Mouse (Mus musculus) lung, embryonic 16.5 days (tissue): ENCODE results near the gene H2-DMa. TPM values are rescaled to one million over a fixed set of nuclear protein-coding genes. Genes with fewer than 3 reads are reported as not detected.
"Not testable (repeated sequence)": the region's sequence is repeated elsewhere in the genome, so short reads cannot be mapped to it uniquely, and the experiment has no call there.

Experiments used
- ATAC-seq: fragments of 200-750 bp; cut with Nextera tagmentation; 2 replicates; pipeline ENCODE4 v1.8.0; 2017; ENCODE audit warnings: low read depth, mild to moderate bottlenecking, moderate library complexity
- H3K27ac ChIP-seq: fragments of 300-500 bp; sonication (generic); 2 replicates; pipeline ENCODE4 v1.5.1; 2014; ENCODE audit warnings: mild to moderate bottlenecking, control low read depth, low read length
- H3K27me3 ChIP-seq: fragments of 300-500 bp; sonication (generic); 2 replicates; pipeline ENCODE4 v1.6.1; 2014; ENCODE audit warnings: low read depth, low read length, mixed read lengths; ENCODE audit not compliant: control insufficient read depth, insufficient read depth
- H3K36me3 ChIP-seq: fragments of 300-500 bp; sonication (generic); 2 replicates; pipeline ENCODE4 v1.6.1; 2014; ENCODE audit warnings: low read length; ENCODE audit not compliant: control insufficient read depth, insufficient read depth
- H3K4me1 ChIP-seq: fragments of 300-500 bp; sonication (generic); replicated peaks from 2 replicates; pipeline ENCODE4 v1.6.1; 2014; ENCODE audit warnings: low read length, mixed read lengths; ENCODE audit not compliant: control insufficient read depth, insufficient read depth
- H3K4me2 ChIP-seq: fragments of 300-500 bp; sonication (generic); 2 replicates; pipeline ENCODE4 v1.6.1; 2014; ENCODE audit warnings: low read depth, low read length, control low read depth
- H3K4me3 ChIP-seq: fragments of 300-500 bp; sonication (generic); 2 replicates; pipeline ENCODE4 v1.5.1; 2014; ENCODE audit warnings: mild to moderate bottlenecking, low read length, control low read depth
- H3K9ac ChIP-seq: fragments of 300-500 bp; sonication (generic); 2 replicates; pipeline ENCODE4 v1.6.1; 2014; ENCODE audit warnings: low read length, control low read depth
- H3K9me3 ChIP-seq: fragments of 300-500 bp; sonication (generic); 2 replicates; pipeline ENCODE4 v1.6.1; 2016; ENCODE audit warnings: low read length; ENCODE audit not compliant: control insufficient read depth
- WGBS: fragments of 180-500 bp; shearing (Covaris S2); extraction: QIAGEN DNeasy Blood & Tissue Kit; methylation state at CpG from one replicate; pipeline ENCODE4 v1.1.7; 2014; 5-methylcytosine and 5-hydroxymethylcytosine counted together
- polyA plus RNA-seq: library from polyadenylated mRNA; unstranded; fragments of >200 nt; fragmentation: Nextera tagmentation; extraction: Ambion mirVana; gene quantifications from 2 replicates; pipeline ENCODE4 v1.2.1, GENCODE M21; 2015

H2-DMa gene
- polyA plus RNA-seq, 1 experiment from 2014 or later = 11.8 TPM

GRCm38 (mm10) chr17:34138655-34139054 lies 19.3 kb downstream of the H2-DMa start:
- no peak overlapping the region for H3K9ac ChIP-seq
- peaks cover 17% of the 10 kb centered on the region for H3K4me1 ChIP-seq
- H3K4me3 ChIP-seq = no peak overlapping the region
- peaks cover 28% of the 10 kb centered on the region for H3K27me3 ChIP-seq
- WGBS = 70% methylated on average over 7 of the region's 7 CpGs
- no peak overlapping the region for H3K27ac ChIP-seq
- no peaks in the 10 kb centered on the region for H3K9me3 ChIP-seq
- H3K36me3 ChIP-seq = no peaks in the 10 kb centered on the region
- no peak for ATAC-seq
- H3K4me2 ChIP-seq = no peak overlapping the region

GRCm38 (mm10) chr17:34139416-34139815 lies 20.1 kb downstream of the H2-DMa start:
- Histone ChIP-seq H3K4me2 (peak overlapping the region; percentile 72), H3K4me3 (peak overlapping the region; percentile 44), H3K27ac (no peak overlapping the region), H3K9ac (peak overlapping the region; percentile 58), H3K9me3 (no peaks in the 10 kb centered on the region), H3K36me3 (no peaks in the 10 kb centered on the region), H3K27me3 (peaks cover 28% of the 10 kb centered on the region), H3K4me1 (peaks cover 17% of the 10 kb centered on the region)
- ATAC-seq = peak; percentile 34
- WGBS = 1% methylated on average over 16 of the region's 16 CpGs

- H3K4me2 ChIP-seq = peak overlapping the region; percentile 72; the same call in 1 of the 2 replicates
- peaks cover 28% of the 10 kb centered on the region for H3K27me3 ChIP-seq
- no peaks in the 10 kb centered on the region for H3K9me3 ChIP-seq
- 7% methylated on average over 5 of the region's 5 CpGs for WGBS
- no peak overlapping the region for H3K9ac ChIP-seq
- no peak for ATAC-seq
- H3K4me3 ChIP-seq = no peak overlapping the region
- no peak overlapping the region for H3K27ac ChIP-seq
- H3K36me3 ChIP-seq = no peaks in the 10 kb centered on the region
- peaks cover 17% of the 10 kb centered on the region for H3K4me1 ChIP-seq
Measured at GRCm38 (mm10) chr17:34140240-34140639, 20.9 kb downstream of the H2-DMa start.

- no peak overlapping the region for H3K27ac ChIP-seq
- H3K27me3 ChIP-seq = peaks cover 28% of the 10 kb centered on the region
- ATAC-seq = no peak
- WGBS = 55% methylated on average over 4 of the region's 4 CpGs
- H3K4me1 ChIP-seq = peaks cover 17% of the 10 kb centered on the region
- no peak overlapping the region for H3K4me2 ChIP-seq
- H3K9me3 ChIP-seq = no peaks in the 10 kb centered on the region
- H3K9ac ChIP-seq = no peak overlapping the region
- H3K36me3 ChIP-seq = no peaks in the 10 kb centered on the region
- H3K4me3 ChIP-seq = no peak overlapping the region
Measured at GRCm38 (mm10) chr17:34141448-34141847, 22.1 kb downstream of the H2-DMa start.

- peak overlapping the region; percentile 29; the same call in 1 of the 2 replicates for H3K4me2 ChIP-seq
- peaks cover 17% of the 10 kb centered on the region for H3K4me1 ChIP-seq
- no peak overlapping the region for H3K9ac ChIP-seq
- peak overlapping the region; percentile 59 for H3K27ac ChIP-seq
- H3K4me3 ChIP-seq = no peak overlapping the region
- peak; percentile 30; the same call in 1 of the 2 replicates for ATAC-seq
- H3K9me3 ChIP-seq = no peaks in the 10 kb centered on the region
- no peaks in the 10 kb centered on the region for H3K36me3 ChIP-seq
- peaks cover 28% of the 10 kb centered on the region for H3K27me3 ChIP-seq
- 52% methylated on average over 7 of the region's 7 CpGs for WGBS
Measured at GRCm38 (mm10) chr17:34142456-34143010, 23.2 kb downstream of the H2-DMa start.

- peak; percentile 78 for ATAC-seq
- no peaks in the 10 kb centered on the region for H3K36me3 ChIP-seq
- H3K27ac ChIP-seq = peak within 1 kb of the TSS; percentile 59
- H3K4me3 ChIP-seq = no peak within 1 kb of the TSS
- peaks cover 17% of the 10 kb centered on the region for H3K4me1 ChIP-seq
- 27% methylated on average over 7 of the region's 7 CpGs for WGBS
- no peak within 1 kb of the TSS for H3K9ac ChIP-seq
- H3K4me2 ChIP-seq = peak within 1 kb of the TSS; percentile 29; the same call in 1 of the 2 replicates
- H3K27me3 ChIP-seq = peaks cover 23% of the 10 kb centered on the region
- H3K9me3 ChIP-seq = no peaks in the 10 kb centered on the region
Measured at GRCm38 (mm10) chr17:34143033-34143432, 23.7 kb downstream of the H2-DMa start, which contains the start of gene H2-DMb2. H2-DMb2 (plus strand) TSS chr17:34143307.

- 0 out of 2 replicates have a peak overlapping the region, but pooled peaks have one; percentile 29 for H3K4me2 ChIP-seq
- no peak overlapping the region for H3K4me3 ChIP-seq
- H3K9me3 ChIP-seq = no peaks in the 10 kb centered on the region
- no peaks in the 10 kb centered on the region for H3K36me3 ChIP-seq
- ATAC-seq = no peak
- no peak overlapping the region for H3K9ac ChIP-seq
- H3K27ac ChIP-seq = no peak overlapping the region
- peaks cover 17% of the 10 kb centered on the region for H3K4me1 ChIP-seq
- 59% methylated on average over 4 of the region's 5 CpGs for WGBS
- H3K27me3 ChIP-seq = peaks cover 20% of the 10 kb centered on the region
Measured at GRCm38 (mm10) chr17:34143461-34143860, 24.1 kb downstream of the H2-DMa start.

- ATAC-seq, H3K4me2 ChIP-seq, H3K9ac ChIP-seq, H3K9me3 ChIP-seq, H3K36me3 ChIP-seq, H3K4me3 ChIP-seq, H3K27ac ChIP-seq: not testable (repeated sequence)
- 84% methylated on average over 4 of the region's 4 CpGs for WGBS
- peaks cover 17% of the 10 kb centered on the region for H3K4me1 ChIP-seq
- H3K27me3 ChIP-seq = peaks cover 14% of the 10 kb centered on the region
Measured at GRCm38 (mm10) chr17:34144221-34144620, 24.9 kb downstream of the H2-DMa start.

GRCm38 (mm10) chr17:34144960-34145371 lies 25.6 kb downstream of the H2-DMa start:
- no peak for ATAC-seq
- WGBS = 72% methylated on average over 3 of the region's 3 CpGs
- H3K4me1 ChIP-seq = peaks cover 11% of the 10 kb centered on the region
- no peaks in the 10 kb centered on the region for H3K9me3 ChIP-seq
- H3K27ac ChIP-seq = no peak overlapping the region
- no peak overlapping the region for H3K4me2 ChIP-seq
- H3K27me3 ChIP-seq = peaks cover 8% of the 10 kb centered on the region
- no peak overlapping the region for H3K4me3 ChIP-seq
- H3K36me3 ChIP-seq = no peaks in the 10 kb centered on the region
- H3K9ac ChIP-seq = no peak overlapping the region
